7 mouse cellular contexts compared by ENCODE assay signal in genomic region chr9:121950418-121951113, GRCm38 (mm10). TPM values are rescaled to one million over a fixed set of nuclear protein-coding genes. Genes with fewer than 3 reads are reported as not detected.
DNase-seq lines count a peak whose midpoint lies in the region; ATAC-seq and TF ChIP-seq lines count a peak whose summit lies in the region.

TSS of gene Fam198a (plus strand) at chr9:121950988.

- no peak for TF ChIP-seq CTCF in cerebellum, adult 2 months (IDR thresholded peaks at IDR 0.05; ENCODE audit: borderline replicate concordance, insufficient read depth, low read depth, low read length)

- H3K4me1 ChIP-seq in cerebellum, adult 2 months (ENCODE audit: control insufficient read depth, insufficient read depth, low read length), result peaks cover 5% of the 10 kb centered on the region
- no peaks in the 10 kb centered on the region; the same call in 1 of the 2 replicates for H3K4me1 ChIP-seq in hindbrain, embryonic 11.5 days (replicated peaks; ENCODE audit: control insufficient read depth, insufficient read depth, low read length)
- peaks cover 37% of the 10 kb centered on the region for H3K4me1 ChIP-seq in limb, embryonic 13.5 days
- peaks cover 11% of the 10 kb centered on the region for H3K4me1 ChIP-seq in midbrain, embryonic 13.5 days (replicated peaks)

- 0 out of 2 replicates have a peak within 1 kb of the TSS, but pooled peaks have one; percentile 15 for H3K9ac ChIP-seq in hindbrain, embryonic 11.5 days (ENCODE audit: low read depth, low read length)
- peak within 1 kb of the TSS; percentile 60 for H3K9ac ChIP-seq in limb, embryonic 13.5 days
- peak within 1 kb of the TSS; percentile 54; the same call in 1 of the 2 replicates for H3K9ac ChIP-seq in midbrain, embryonic 13.5 days (replicated peaks)

- peak; percentile 88 to 96 for DNase-seq in adrenal gland, adult (ENCODE audit: inconsistent age in 2 of 2, low spot score in 1 of 2)
- peak; percentile 54 to 63 for DNase-seq in cerebellum, adult 2 months
- DNase-seq in gastrocnemius, adult 18-20 months (ENCODE audit: low spot score), result peak; percentile 63
- peak; percentile 28 for DNase-seq in hindbrain, embryonic 11.5 days (ENCODE audit: low spot score)
- peak; percentile 44 to 69 for DNase-seq in urinary bladder, postnatal 36 days (ENCODE audit: low spot score in 2 of 2)

- no peaks in the 10 kb centered on the region for H3K9me3 ChIP-seq in hindbrain, embryonic 11.5 days (ENCODE audit: control insufficient read depth, low read length)
- no peaks in the 10 kb centered on the region for H3K9me3 ChIP-seq in limb, embryonic 13.5 days
- no peaks in the 10 kb centered on the region for H3K9me3 ChIP-seq in midbrain, embryonic 13.5 days

- no peak within 1 kb of the TSS for H3K4me2 ChIP-seq in hindbrain, embryonic 11.5 days (replicated peaks; ENCODE audit: low read depth, low read length)
- peak within 1 kb of the TSS; percentile 65 for H3K4me2 ChIP-seq in limb, embryonic 13.5 days (replicated peaks)
- peak within 1 kb of the TSS; percentile 45 for H3K4me2 ChIP-seq in midbrain, embryonic 13.5 days (replicated peaks)

- peak within 1 kb of the TSS; percentile 20 for H3K4me3 ChIP-seq in cerebellum, adult 2 months (replicated peaks; ENCODE audit: insufficient read depth, low read depth, low read length)
- no peak within 1 kb of the TSS for H3K4me3 ChIP-seq in hindbrain, embryonic 11.5 days (ENCODE audit: low read depth, low read length)
- H3K4me3 ChIP-seq in limb, embryonic 13.5 days, result peak within 1 kb of the TSS; percentile 41
- peak within 1 kb of the TSS; percentile 15; the same call in 1 of the 2 replicates for H3K4me3 ChIP-seq in midbrain, embryonic 13.5 days (replicated peaks)

- 6% methylated on average over 14 of the region's 14 CpGs for WGBS in cerebellum, adult 2 months
- WGBS in hindbrain, embryonic 11.5 days, result 18% methylated on average over 14 of the region's 14 CpGs
- 6% methylated on average over 14 of the region's 14 CpGs for WGBS in limb, embryonic 13.5 days
- WGBS in midbrain, embryonic 13.5 days, result 13% methylated on average over 14 of the region's 14 CpGs

- no peak within 1 kb of the TSS for H3K27ac ChIP-seq in cerebellum, adult 2 months (ENCODE audit: insufficient read depth, low read length)
- no peak within 1 kb of the TSS for H3K27ac ChIP-seq in hindbrain, embryonic 11.5 days (ENCODE audit: low read depth, low read length)
- peak within 1 kb of the TSS; percentile 88 for H3K27ac ChIP-seq in limb, embryonic 13.5 days
- H3K27ac ChIP-seq in midbrain, embryonic 13.5 days, result peak within 1 kb of the TSS; percentile 58; the same call in 1 of the 2 replicates

- no peaks in the 10 kb centered on the region for H3K36me3 ChIP-seq in hindbrain, embryonic 11.5 days (ENCODE audit: control insufficient read depth, insufficient read depth, low read length)
- no peaks in the 10 kb centered on the region for H3K36me3 ChIP-seq in limb, embryonic 13.5 days
- no peaks in the 10 kb centered on the region for H3K36me3 ChIP-seq in midbrain, embryonic 13.5 days

- no peak for TF ChIP-seq POLR2A in cerebellum, adult 2 months (IDR thresholded peaks at IDR 0.05; ENCODE audit: borderline replicate concordance, insufficient read depth, low read length)

- ATAC-seq in hindbrain, embryonic 11.5 days (ENCODE audit: low FRiP score), result peak; percentile 53; the same call in 1 of the 2 replicates
- ATAC-seq in limb, embryonic 13.5 days (ENCODE audit: low FRiP score, low read depth), result peak; percentile 94
- ATAC-seq in midbrain, embryonic 13.5 days, result peak; percentile 91

- H3K27me3 ChIP-seq in cerebellum, adult 2 months (ENCODE audit: control insufficient read depth, insufficient read depth, low read length), result no peaks in the 10 kb centered on the region
- no peaks in the 10 kb centered on the region for H3K27me3 ChIP-seq in hindbrain, embryonic 11.5 days (ENCODE audit: control insufficient read depth, insufficient read depth, low read length)
- H3K27me3 ChIP-seq in limb, embryonic 13.5 days, result 0 out of 2 replicates have a peak, but pooled peaks cover 3% of the 10 kb centered on the region
- H3K27me3 ChIP-seq in midbrain, embryonic 13.5 days, result no peaks in the 10 kb centered on the region

RNA-seq across cellular contexts. Expression of gene Fam198a, which starts in this region (rescaled TPM):
- 3.1 and 3.2 TPM in 2 replicates for polyA plus RNA-seq in cerebellum, adult 2 months (2012; rRNA removed)
- under 1 TPM; 0.62 to 0.71 TPM for total RNA-seq in gastrocnemius, adult 18-20 months (2021)
- polyA plus RNA-seq in hindbrain, embryonic 11.5 days (2014; fragmentation: Nextera tagmentation; extraction: Ambion mirVana), result 0.29 and 0.46 TPM in 2 replicates
- polyA plus RNA-seq in limb, embryonic 13.5 days (2015; fragmentation: Nextera tagmentation; extraction: Ambion mirVana), result 5.4 and 6.1 TPM in 2 replicates
- 0.89 and 0.96 TPM in 2 replicates for polyA plus RNA-seq in midbrain, embryonic 13.5 days (2015; fragmentation: Nextera tagmentation; extraction: Ambion mirVana)

Comparison
In these comparisons a context has a peak if more than half of its experiments do, and no peak if none do; other contexts are left out.
1. Peak in DNase-seq in gastrocnemius, adult 18-20 months; RNA of the gene not detected or under 1 TPM.
2. Peak in DNase-seq, ATAC-seq and H3K9ac ChIP-seq in hindbrain, embryonic 11.5 days; RNA of the gene not detected or under 1 TPM.
3. Peak in ATAC-seq, H3K4me3 ChIP-seq, H3K27ac ChIP-seq, H3K9ac ChIP-seq and H3K4me2 ChIP-seq in midbrain, embryonic 13.5 days; RNA of the gene not detected or under 1 TPM.
4. DNase-seq: peak in every context shown above with its lines; median percentile 92 in adrenal gland, adult; 63 in gastrocnemius, adult 18-20 months; 58 in cerebellum, adult 2 months; 56 in urinary bladder, postnatal 36 days; 28 in hindbrain, embryonic 11.5 days.